Mouse (Mus musculus) limb, embryonic 11.5 days (tissue): ENCODE measurements around the gene Gm3417. TPM values are rescaled to one million over a fixed set of nuclear protein-coding genes. Genes with fewer than 3 reads are reported as not detected.
"Not testable (repeated sequence)": the region's sequence is repeated elsewhere in the genome, so short reads cannot be mapped to it uniquely, and the experiment has no call there.

Experiments
- ATAC-seq: fragments of 200-750 bp; cut with Nextera tagmentation; 2 replicates; pipeline ENCODE4 v1.8.0; 2017; ENCODE audit warnings: low read depth; ENCODE audit not compliant: insufficient number of reproducible peaks, low FRiP score, low TSS enrichment
- DNase-seq: peaks from one replicate; pipeline ENCODE4 v3.0.0-alpha.2; 2015; ENCODE audit warnings: low spot score
- H3K27ac ChIP-seq: fragments of 300-500 bp; sonication (generic); replicated peaks from 2 replicates; pipeline ENCODE4 v1.5.1; 2014; ENCODE audit warnings: low read depth, mild to moderate bottlenecking, low read length
- H3K27me3 ChIP-seq: fragments of 300-500 bp; sonication (generic); 2 replicates; pipeline ENCODE4 v1.6.1; 2014; ENCODE audit warnings: mild to moderate bottlenecking, low read length, mixed read lengths; ENCODE audit not compliant: control insufficient read depth, insufficient read depth
- H3K36me3 ChIP-seq: fragments of 300-500 bp; sonication (generic); 2 replicates; pipeline ENCODE4 v1.6.1; 2014; ENCODE audit warnings: mild to moderate bottlenecking, low read length, moderate library complexity, mixed read lengths; ENCODE audit not compliant: control insufficient read depth, insufficient read depth
- H3K4me1 ChIP-seq: fragments of 300-500 bp; sonication (generic); 2 replicates; pipeline ENCODE4 v1.6.1; 2014; ENCODE audit warnings: low read length, mixed read lengths; ENCODE audit not compliant: control insufficient read depth, insufficient read depth
- H3K4me2 ChIP-seq: fragments of 300-500 bp; sonication (generic); 2 replicates; pipeline ENCODE4 v1.6.1; 2014; ENCODE audit warnings: low read depth, mild to moderate bottlenecking, moderate library complexity; ENCODE audit not compliant: severe bottlenecking
- H3K4me3 ChIP-seq: fragments of 300-500 bp; sonication (generic); 2 replicates; pipeline ENCODE4 v1.5.1; 2014; ENCODE audit warnings: low read depth, low read length
- H3K9ac ChIP-seq: fragments of 300-500 bp; sonication (generic); 2 replicates; pipeline ENCODE4 v1.6.1; 2014; ENCODE audit warnings: mild to moderate bottlenecking, low read length
- H3K9me3 ChIP-seq: fragments of 300-500 bp; sonication (generic); 2 replicates; pipeline ENCODE4 v1.6.1; 2016; ENCODE audit warnings: low read length; ENCODE audit not compliant: control insufficient read depth
- WGBS: fragments of 180-500 bp; shearing (Covaris S2); extraction: QIAGEN DNeasy Blood & Tissue Kit; methylation state at CpG from one replicate; pipeline ENCODE4 v1.1.7; 2014; 5-methylcytosine and 5-hydroxymethylcytosine counted together
- polyA plus RNA-seq: library from polyadenylated mRNA; unstranded; fragments of >200 nt; fragmentation: Nextera tagmentation; extraction: Ambion mirVana; gene quantifications from 2 replicates; pipeline ENCODE4 v1.2.1, GENCODE M21; 2014

Gm3417 gene
- polyA plus RNA-seq, 1 experiment from 2014 or later: 0.23 TPM

DNA sequence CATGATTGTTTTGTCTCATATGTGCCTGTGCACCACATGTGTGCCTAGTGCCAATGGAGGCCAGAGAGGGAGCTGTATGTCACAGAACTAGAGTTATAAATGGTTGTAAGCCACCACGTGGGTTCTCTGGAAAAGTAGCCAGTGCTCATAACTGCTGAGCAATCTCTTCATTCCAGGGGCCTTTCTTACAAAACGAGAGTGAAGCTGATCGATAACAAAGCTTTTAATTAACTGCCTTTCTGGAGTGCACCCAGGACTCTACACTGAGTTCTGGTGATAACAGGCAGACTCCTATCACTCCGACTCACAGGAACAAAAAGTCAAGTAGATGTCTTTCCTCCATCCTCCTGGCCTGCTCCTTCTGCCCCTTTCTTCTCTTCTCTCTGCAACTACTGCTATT is 21.5 kb upstream of the Gm3417 start:
- not testable (repeated sequence) for DNase-seq, H3K4me1 ChIP-seq, H3K36me3 ChIP-seq, H3K9me3 ChIP-seq, H3K27ac ChIP-seq, H3K9ac ChIP-seq, ATAC-seq, H3K4me3 ChIP-seq, H3K27me3 ChIP-seq, H3K4me2 ChIP-seq
- no CpG with 5 or more reads among the region's 4 CpGs for WGBS

DNA sequence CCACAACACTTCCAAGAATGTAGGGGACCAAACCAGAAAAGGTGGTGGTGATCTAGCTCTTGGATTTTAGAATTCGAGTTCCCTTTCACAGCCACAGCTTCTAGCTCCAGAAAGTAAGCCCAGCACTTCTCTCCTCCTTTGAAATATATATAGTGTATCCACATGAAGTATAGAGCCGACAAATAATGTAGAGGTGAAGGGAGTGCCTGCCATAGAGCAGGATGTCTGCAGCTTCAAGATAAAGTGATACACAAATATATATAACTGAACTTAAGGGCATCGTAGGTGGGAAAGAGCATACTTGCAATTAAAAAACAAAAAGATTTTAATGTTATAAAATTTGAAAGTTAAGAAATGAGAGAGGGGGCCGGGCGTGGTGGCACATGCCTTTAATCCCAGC is 15.6 kb upstream of the Gm3417 start:
- H3K27ac ChIP-seq, H3K9me3 ChIP-seq, H3K36me3 ChIP-seq, H3K27me3 ChIP-seq, H3K4me1 ChIP-seq, DNase-seq, H3K4me3 ChIP-seq, H3K9ac ChIP-seq, H3K4me2 ChIP-seq, ATAC-seq: not testable (repeated sequence)
- no CpG with 5 or more reads among the region's 5 CpGs for WGBS

- not testable (repeated sequence) for H3K9ac ChIP-seq, H3K27me3 ChIP-seq, H3K4me1 ChIP-seq, H3K4me3 ChIP-seq, H3K4me2 ChIP-seq, H3K27ac ChIP-seq, H3K36me3 ChIP-seq, DNase-seq, H3K9me3 ChIP-seq
- ATAC-seq: peak; percentile 91
- no CpG with 5 or more reads among the region's 47 CpGs for WGBS
Measured at GRCm38 (mm10) chr17:14993139-14993832, 14.7 kb upstream of the Gm3417 start.

DNA sequence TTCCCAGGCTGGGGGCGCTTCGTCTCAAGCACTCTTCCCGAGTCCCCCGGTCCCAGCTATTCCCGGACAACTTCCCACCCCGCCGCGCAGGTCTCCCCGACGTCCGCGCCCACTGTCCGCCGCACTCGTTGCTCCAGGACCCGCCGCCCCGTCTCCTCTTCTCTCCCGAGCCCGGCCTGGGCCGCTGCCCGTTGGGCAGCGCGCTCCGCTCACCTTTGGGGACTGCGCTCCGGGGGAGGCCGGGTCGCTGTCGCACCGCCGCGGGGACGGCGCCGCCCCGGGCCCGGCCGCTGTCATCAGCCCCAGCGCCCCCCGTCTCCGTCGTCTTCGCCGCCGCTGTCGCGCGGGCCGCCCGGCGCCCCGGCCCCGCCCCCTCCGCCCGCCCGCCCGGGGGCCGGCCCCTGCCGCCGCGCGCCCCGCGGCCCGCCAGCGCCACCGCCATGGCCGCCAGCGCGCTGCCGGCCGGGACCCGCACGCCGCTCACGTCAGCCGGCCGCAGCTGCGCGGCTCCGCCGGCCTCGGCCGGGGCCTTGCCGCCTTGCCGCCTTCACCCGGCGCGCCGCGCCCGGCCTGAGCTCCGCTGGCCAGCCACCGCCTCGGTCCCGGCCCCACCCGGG is 14.0 kb upstream of the Gm3417 start:
- H3K9me3 ChIP-seq, H3K36me3 ChIP-seq, H3K4me2 ChIP-seq, H3K4me1 ChIP-seq, DNase-seq, H3K4me3 ChIP-seq, H3K27me3 ChIP-seq, H3K27ac ChIP-seq, H3K9ac ChIP-seq: not testable (repeated sequence)
- ATAC-seq: peak; percentile 70
- no CpG with 5 or more reads among the region's 98 CpGs for WGBS

DNA sequence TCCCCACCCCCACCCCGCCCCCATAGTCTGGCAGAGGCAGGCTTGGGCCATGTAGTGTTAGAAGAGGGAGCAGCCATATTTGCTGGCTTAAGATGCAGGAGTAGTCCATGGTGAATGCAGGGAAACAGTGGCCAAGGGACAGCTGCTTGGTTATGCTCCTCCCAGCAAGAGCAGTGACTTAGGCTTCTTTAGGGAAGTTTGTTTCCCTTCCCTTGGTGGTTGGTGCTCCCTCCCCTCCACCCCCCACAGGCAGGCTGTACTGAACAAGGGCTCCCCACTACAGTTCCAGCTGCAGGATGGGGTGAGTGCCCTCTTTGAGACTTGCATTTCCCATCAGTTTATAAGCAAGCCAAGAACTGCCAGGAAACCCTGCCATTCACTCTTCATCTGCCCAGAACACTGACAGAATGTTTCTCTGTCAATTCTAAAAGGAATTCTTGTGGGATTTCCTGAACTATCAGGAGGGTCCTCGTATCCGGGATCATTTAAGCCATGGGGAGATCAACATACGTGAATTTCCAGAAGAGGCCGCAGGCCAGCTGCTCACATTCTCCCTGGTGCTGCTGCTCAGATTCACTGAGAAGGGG is 11.6 kb upstream of the Gm3417 start:
- not testable (repeated sequence) for H3K36me3 ChIP-seq, H3K4me1 ChIP-seq, DNase-seq, H3K27me3 ChIP-seq, H3K27ac ChIP-seq, H3K9ac ChIP-seq, H3K4me3 ChIP-seq, ATAC-seq, H3K9me3 ChIP-seq, H3K4me2 ChIP-seq
- WGBS: 84% methylated on average over 4 of the region's 5 CpGs

DNA sequence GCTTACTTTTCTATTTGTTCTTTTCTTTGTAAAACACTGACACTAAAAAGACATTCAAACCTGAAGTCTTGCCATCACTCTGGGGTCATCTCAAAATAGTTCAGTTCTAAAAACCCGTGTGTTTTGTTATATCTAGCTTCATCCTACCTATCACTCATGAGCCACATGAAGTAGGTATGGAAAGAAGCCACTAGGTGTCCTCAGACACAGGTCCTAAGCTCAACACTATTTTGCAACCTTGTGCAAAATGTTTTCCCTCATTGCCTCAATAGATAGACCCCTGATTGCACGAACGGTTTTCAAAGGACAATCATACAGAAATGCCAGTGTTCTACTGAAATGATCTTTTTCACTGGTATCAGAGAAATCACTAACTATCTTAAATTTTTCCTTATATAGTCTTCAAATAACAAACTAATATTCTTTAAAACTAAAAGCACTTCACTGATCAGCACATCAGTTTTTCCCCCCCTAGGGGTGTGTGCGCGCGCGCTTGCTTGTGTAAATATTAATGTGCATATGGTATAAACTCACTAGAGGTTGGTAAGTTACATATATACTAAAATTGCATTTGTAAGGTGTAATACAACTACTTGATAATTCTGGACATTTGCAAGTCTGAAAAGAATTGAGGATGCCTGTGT is 750 bp downstream of the Gm3417 start:
- DNase-seq, H3K4me2 ChIP-seq, ATAC-seq, H3K4me1 ChIP-seq, H3K27me3 ChIP-seq, H3K9me3 ChIP-seq, H3K4me3 ChIP-seq, H3K36me3 ChIP-seq, H3K27ac ChIP-seq, H3K9ac ChIP-seq: not testable (repeated sequence)
- 2% methylated on average over 4 of the region's 7 CpGs for WGBS

DNA sequence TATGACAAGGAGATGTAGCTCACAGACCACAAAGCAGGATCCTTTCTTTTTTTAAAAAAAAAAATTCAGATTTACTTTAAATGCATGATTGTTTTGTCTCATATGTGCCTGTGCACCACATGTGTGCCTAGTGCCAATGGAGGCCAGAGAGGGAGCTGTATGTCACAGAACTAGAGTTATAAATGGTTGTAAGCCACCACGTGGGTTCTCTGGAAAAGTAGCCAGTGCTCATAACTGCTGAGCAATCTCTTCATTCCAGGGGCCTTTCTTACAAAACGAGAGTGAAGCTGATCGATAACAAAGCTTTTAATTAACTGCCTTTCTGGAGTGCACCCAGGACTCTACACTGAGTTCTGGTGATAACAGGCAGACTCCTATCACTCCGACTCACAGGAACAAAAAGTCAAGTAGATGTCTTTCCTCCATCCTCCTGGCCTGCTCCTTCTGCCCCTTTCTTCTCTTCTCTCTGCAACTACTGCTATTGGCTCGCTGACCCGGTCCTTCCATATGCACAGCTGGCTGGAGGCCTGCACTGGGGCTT is 10.1 kb downstream of the Gm3417 start:
- H3K27me3 ChIP-seq, H3K4me3 ChIP-seq, H3K27ac ChIP-seq, DNase-seq, H3K4me1 ChIP-seq, H3K36me3 ChIP-seq, H3K9me3 ChIP-seq, H3K4me2 ChIP-seq, H3K9ac ChIP-seq, ATAC-seq: not testable (repeated sequence)
- WGBS: no CpG with 5 or more reads among the region's 6 CpGs

DNA sequence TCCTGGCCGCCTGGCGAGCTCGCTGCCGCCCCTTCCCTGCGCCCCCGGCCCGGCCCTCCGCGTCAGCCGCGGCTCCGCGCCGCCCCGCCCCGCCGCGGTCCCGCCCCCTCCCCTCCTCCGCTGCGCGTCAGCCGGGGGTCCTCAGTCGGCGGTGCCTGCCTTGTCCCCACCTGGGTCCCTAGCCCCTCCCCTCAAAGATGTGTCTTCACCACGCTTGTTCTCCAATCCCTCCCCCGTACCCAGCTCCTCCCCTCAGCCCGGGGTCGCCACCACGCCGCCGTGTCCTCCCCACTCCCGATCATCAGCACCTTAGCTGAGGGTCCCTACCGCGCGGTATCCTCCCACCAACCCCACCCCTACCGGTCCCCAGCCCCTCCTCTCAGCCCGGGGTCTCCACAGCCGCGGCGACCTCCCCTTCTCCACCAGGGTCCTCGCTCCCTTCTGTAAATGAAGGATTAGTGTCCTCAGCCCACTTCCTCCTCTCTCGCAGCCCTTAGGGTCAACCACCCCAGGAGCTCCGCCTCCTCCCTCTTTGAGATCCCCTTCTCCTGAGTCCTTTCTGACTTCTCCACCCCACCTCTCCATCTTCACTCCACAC is 16.9 kb downstream of the Gm3417 start:
- H3K4me2 ChIP-seq, DNase-seq, H3K4me3 ChIP-seq, H3K36me3 ChIP-seq, H3K9ac ChIP-seq, H3K27me3 ChIP-seq, H3K27ac ChIP-seq, H3K9me3 ChIP-seq, H3K4me1 ChIP-seq: not testable (repeated sequence)
- no CpG with 5 or more reads among the region's 44 CpGs for WGBS
- ATAC-seq: peak; percentile 95
